Mouse (Mus musculus): ENCODE data around the gene Litaf.

The Litaf gene

GRCm38 (mm10) chr16:11066833-11067191 is 855 bp upstream of the Litaf start:
- peak; percentile 45 for DNase-seq (ENCODE audit: low spot score)

- no peak for DNase-seq (ENCODE audit: low spot score)
Measured at GRCm38 (mm10) chr16:11065431-11065830, 526 bp downstream of the Litaf start.

GRCm38 (mm10) chr16:11064742-11065141 is 1.2 kb downstream of the Litaf start:
- DNase-seq (ENCODE audit: low spot score), result no peak

- DNase-seq (ENCODE audit: low spot score), result no peak
Measured at GRCm38 (mm10) chr16:11064341-11064740, 1.6 kb downstream of the Litaf start.

GRCm38 (mm10) chr16:11062794-11063721 is 2.9 kb downstream of the Litaf start:
- peak; percentile 72 for DNase-seq (ENCODE audit: low spot score)

- no peak for DNase-seq (ENCODE audit: low spot score)
Measured at GRCm38 (mm10) chr16:11060645-11061044, 5.3 kb downstream of the Litaf start, which contains the start of gene Snn. Snn (plus strand) TSS chr16:11060945.

- no peak for DNase-seq (ENCODE audit: low spot score)
Measured at GRCm38 (mm10) chr16:11055916-11056315, 10.0 kb downstream of the Litaf start.

- DNase-seq (ENCODE audit: low spot score), result no peak
Measured at GRCm38 (mm10) chr16:11054871-11055270, 11.1 kb downstream of the Litaf start.

GRCm38 (mm10) chr16:11054409-11054808 is 11.5 kb downstream of the Litaf start:
- no peak for DNase-seq (ENCODE audit: low spot score)

GRCm38 (mm10) chr16:11051134-11051533 is 14.8 kb downstream of the Litaf start:
- no peak for DNase-seq (ENCODE audit: low spot score)

- DNase-seq (ENCODE audit: low spot score), result no peak
Measured at GRCm38 (mm10) chr16:11050226-11050625, 15.7 kb downstream of the Litaf start.

GRCm38 (mm10) chr16:11047130-11047529 is 18.8 kb downstream of the Litaf start:
- no peak for DNase-seq (ENCODE audit: low spot score)

GRCm38 (mm10) chr16:11046437-11046836 is 19.5 kb downstream of the Litaf start:
- DNase-seq (ENCODE audit: low spot score), result no peak

GRCm38 (mm10) chr16:11043239-11043638 is 22.7 kb downstream of the Litaf start:
- no peak for DNase-seq (ENCODE audit: low spot score)

GRCm38 (mm10) chr16:11040603-11041002 is 25.4 kb downstream of the Litaf start:
- no peak for DNase-seq (ENCODE audit: low spot score)

- peak; percentile 74 for DNase-seq (ENCODE audit: low spot score)
Measured at GRCm38 (mm10) chr16:11035790-11036431, 30.0 kb downstream of the Litaf start.

- DNase-seq (ENCODE audit: low spot score), result no peak
Measured at GRCm38 (mm10) chr16:11035273-11035672, 30.7 kb downstream of the Litaf start.

GRCm38 (mm10) chr16:11034193-11034803 is 31.7 kb downstream of the Litaf start:
- peak; percentile 83 for DNase-seq (ENCODE audit: low spot score)

- no peak for DNase-seq (ENCODE audit: low spot score)
Measured at GRCm38 (mm10) chr16:11031320-11031719, 34.6 kb downstream of the Litaf start.

GRCm38 (mm10) chr16:11030844-11031243 is 35.1 kb downstream of the Litaf start:
- DNase-seq (ENCODE audit: low spot score), result no peak

- no peak for DNase-seq (ENCODE audit: low spot score)
Measured at GRCm38 (mm10) chr16:11028206-11028605, 37.8 kb downstream of the Litaf start.

- no peak for DNase-seq (ENCODE audit: low spot score)
Measured at GRCm38 (mm10) chr16:11024841-11025240, 41.1 kb downstream of the Litaf start.

GRCm38 (mm10) chr16:11023618-11024017 is 42.3 kb downstream of the Litaf start:
- DNase-seq (ENCODE audit: low spot score), result no peak

Data from ovary, postnatal 14 days (tissue).